Mouse (Mus musculus) cerebellum, adult 2 months (tissue): ENCODE results near the gene Olig3.

Experiments used
- CTCF ChIP-seq: fragments of 200-500 bp; IDR thresholded peaks from 2 replicates; pipeline ENCODE4 v1.5.1; 2011; ENCODE audit warnings: low read depth, mild to moderate bottlenecking, control low read depth, low read length, moderate library complexity, borderline replicate concordance; ENCODE audit not compliant: insufficient read depth
- POLR2A ChIP-seq: fragments of 200-500 bp; IDR thresholded peaks from 2 replicates; pipeline ENCODE4 v1.6.1; 2011; ENCODE audit warnings: low read length, control low read depth, borderline replicate concordance; ENCODE audit not compliant: insufficient read depth

- no peak for TF ChIP-seq CTCF
- no peak for TF ChIP-seq POLR2A
Observed at GRCm38 (mm10) chr10:19404401-19404800, 48.1 kb downstream of the Olig3 start.
